Mouse (Mus musculus) gastrocnemius, postnatal 4 days (tissue): ENCODE results near the gene Xpot. TPM values are rescaled to one million over a fixed set of nuclear protein-coding genes. Genes with fewer than 3 reads are reported as not detected.

Experiments used
- DNase-seq, 2 experiments: peaks; one replicate each; pipeline ENCODE4 v3.0.0; 2021 to 2022; ENCODE audit warnings: low spot score in 2 of 2, mixed read lengths in 2 of 2
- total RNA-seq, 2 experiments: library from RNA; stranded (reverse); gene quantifications; 2 replicates each; pipeline ENCODE4 v1.2.3; 2021

Xpot gene
- total RNA-seq, 2 experiments from 2014 or later, result 36.0 to 45.6 TPM

GRCm38 (mm10) chr10:121623670-121624069 lies 2.5 kb downstream of the Xpot start:
- DNase-seq, result no peak

- no peak for DNase-seq
These were observed 3.7 kb downstream of the Xpot start for GRCm38 (mm10) chr10:121622431-121622830.

- DNase-seq, result no peak
These were observed 10.2 kb downstream of the Xpot start for GRCm38 (mm10) chr10:121615935-121616334.

- DNase-seq, result no peak
These were observed 10.8 kb downstream of the Xpot start for GRCm38 (mm10) chr10:121615146-121615870.

GRCm38 (mm10) chr10:121613570-121613969 lies 12.6 kb downstream of the Xpot start:
- no peak for DNase-seq

- no peak for DNase-seq
These were observed 13.7 kb downstream of the Xpot start for GRCm38 (mm10) chr10:121612448-121612847.

GRCm38 (mm10) chr10:121611587-121611986 lies 14.5 kb downstream of the Xpot start:
- DNase-seq, result no peak

- DNase-seq, result no peak
These were observed 18.0 kb downstream of the Xpot start for GRCm38 (mm10) chr10:121608177-121608576.

- DNase-seq, result no peak
These were observed 21.3 kb downstream of the Xpot start for GRCm38 (mm10) chr10:121604632-121605344.

- no peak for DNase-seq
These were observed 22.6 kb downstream of the Xpot start for GRCm38 (mm10) chr10:121603556-121603955.

GRCm38 (mm10) chr10:121601272-121601671 lies 24.9 kb downstream of the Xpot start:
- DNase-seq, result no peak

GRCm38 (mm10) chr10:121596580-121596979 lies 29.6 kb downstream of the Xpot start:
- no peak for DNase-seq

GRCm38 (mm10) chr10:121591106-121591505 lies 35.0 kb downstream of the Xpot start:
- DNase-seq, result no peak

- DNase-seq, result no peak
These were observed 38.7 kb downstream of the Xpot start for GRCm38 (mm10) chr10:121587371-121587840.

- peak; percentile 94 to 95 for DNase-seq
These were observed 39.3 kb downstream of the Xpot start, which contains the start of gene Tbk1 for GRCm38 (mm10) chr10:121586675-121587370. Gene Tbk1 (minus strand): TSS chr10:121586787.

- no peak for DNase-seq
These were observed 40.1 kb downstream of the Xpot start for GRCm38 (mm10) chr10:121585791-121586642.

GRCm38 (mm10) chr10:121585056-121585790 lies 40.9 kb downstream of the Xpot start:
- DNase-seq, result no peak

- DNase-seq, result no peak
These were observed 42.1 kb downstream of the Xpot start for GRCm38 (mm10) chr10:121584033-121584432.

- DNase-seq, result no peak
These were observed 43.1 kb downstream of the Xpot start for GRCm38 (mm10) chr10:121583016-121583415.

- DNase-seq, result no peak
These were observed 43.8 kb downstream of the Xpot start for GRCm38 (mm10) chr10:121582287-121582686.
